Mouse (Mus musculus) kidney, embryonic 14.5 days (tissue): Measurements from ENCODE around the gene Ptpa. TPM values are rescaled to one million over a fixed set of nuclear protein-coding genes. Genes with fewer than 3 reads are reported as not detected.

Experiments
- ATAC-seq: fragments of 200-750 bp; cut with Nextera tagmentation; 2 replicates; pipeline ENCODE4 v1.8.0; 2017; ENCODE audit warnings: moderate number of reproducible peaks, mild to moderate bottlenecking, moderate TSS enrichment, moderate library complexity; ENCODE audit not compliant: low FRiP score, low TSS enrichment
- H3K27ac ChIP-seq: fragments of 300-500 bp; sonication (generic); 2 replicates; pipeline ENCODE4 v1.5.1; 2014; ENCODE audit warnings: low read depth, mild to moderate bottlenecking, low read length, moderate library complexity, mixed read lengths
- H3K27me3 ChIP-seq: fragments of 300-500 bp; sonication (generic); 2 replicates; pipeline ENCODE4 v1.6.1; 2014; ENCODE audit warnings: mild to moderate bottlenecking, low read length; ENCODE audit not compliant: control insufficient read depth, insufficient read depth
- H3K36me3 ChIP-seq: fragments of 300-500 bp; sonication (generic); 2 replicates; pipeline ENCODE4 v1.6.1; 2014; ENCODE audit warnings: low read length, mixed read lengths; ENCODE audit not compliant: control insufficient read depth, insufficient read depth
- H3K4me1 ChIP-seq: fragments of 300-500 bp; sonication (generic); 2 replicates; pipeline ENCODE4 v1.6.1; 2014; ENCODE audit warnings: low read length, mixed read lengths; ENCODE audit not compliant: control insufficient read depth, insufficient read depth
- H3K4me2 ChIP-seq: fragments of 300-500 bp; sonication (generic); replicated peaks from 2 replicates; pipeline ENCODE4 v1.6.1; 2014; ENCODE audit warnings: low read depth, mild to moderate bottlenecking, low read length
- H3K4me3 ChIP-seq: fragments of 300-500 bp; sonication (generic); 2 replicates; pipeline ENCODE4 v1.5.1; 2014; ENCODE audit warnings: mild to moderate bottlenecking, low read length
- H3K9ac ChIP-seq: fragments of 300-500 bp; sonication (generic); 2 replicates; pipeline ENCODE4 v1.6.1; 2014; ENCODE audit warnings: low read depth, mild to moderate bottlenecking, low read length, moderate library complexity
- H3K9me3 ChIP-seq: fragments of 300-500 bp; sonication (generic); 2 replicates; pipeline ENCODE4 v1.6.1; 2016; ENCODE audit warnings: low read length; ENCODE audit not compliant: control insufficient read depth
- WGBS: fragments of 180-500 bp; shearing (Covaris S2); extraction: QIAGEN DNeasy Blood & Tissue Kit; methylation state at CpG from one replicate; pipeline ENCODE4 v1.1.7; 2014; 5-methylcytosine and 5-hydroxymethylcytosine counted together
- polyA plus RNA-seq: library from polyadenylated mRNA; unstranded; fragments of >200 nt; fragmentation: Nextera tagmentation; extraction: Ambion mirVana; gene quantifications from 2 replicates; pipeline ENCODE4 v1.2.1, GENCODE M21; 2014

Ptpa gene
- polyA plus RNA-seq, 1 experiment from 2014 or later: 96.0 TPM

GRCm38 (mm10) chr2:30440211-30440700 is 24.4 kb downstream of the Ptpa start:
- peak overlapping the region; percentile 42; the same call in 1 of the 2 replicates for H3K9ac ChIP-seq

GRCm38 (mm10) chr2:30440701-30441517 is 25.1 kb downstream of the Ptpa start:
- peak; percentile 15 for ATAC-seq
- no peaks in the 10 kb centered on the region for H3K9me3 ChIP-seq
- peak overlapping the region; percentile 57 for H3K4me2 ChIP-seq
- 9% methylated on average over 12 of the region's 12 CpGs for WGBS
- H3K27me3 ChIP-seq: no peaks in the 10 kb centered on the region
- H3K4me1 ChIP-seq: peaks cover 62% of the 10 kb centered on the region
- peaks cover 59% of the 10 kb centered on the region for H3K36me3 ChIP-seq
- peak overlapping the region; percentile 100 for H3K27ac ChIP-seq
- peak overlapping the region; percentile 9; the same call in 1 of the 2 replicates for H3K4me3 ChIP-seq
- peak overlapping the region; percentile 50; the same call in 1 of the 2 replicates for H3K9ac ChIP-seq

More at GRCm38 (mm10) chr2:30440211-30440700, 24.4 kb downstream of the Ptpa start:
- H3K27me3 ChIP-seq: no peaks in the 10 kb centered on the region
- no peak overlapping the region for H3K4me3 ChIP-seq
- H3K36me3 ChIP-seq: peaks cover 56% of the 10 kb centered on the region
- 48% methylated on average over 3 of the region's 3 CpGs for WGBS
- peak overlapping the region; percentile 100 for H3K27ac ChIP-seq
- no peak overlapping the region for H3K4me2 ChIP-seq
- ATAC-seq: no peak
- H3K9me3 ChIP-seq: no peaks in the 10 kb centered on the region
- H3K4me1 ChIP-seq: peaks cover 55% of the 10 kb centered on the region

- Histone ChIP-seq H3K4me2 (peak overlapping the region; percentile 57), H3K9me3 (no peaks in the 10 kb centered on the region), H3K9ac (peak overlapping the region; percentile 66), H3K27me3 (no peaks in the 10 kb centered on the region), H3K4me3 (peak overlapping the region; percentile 28), H3K36me3 (peaks cover 63% of the 10 kb centered on the region), H3K4me1 (peaks cover 64% of the 10 kb centered on the region), H3K27ac (peak overlapping the region; percentile 100)
- peak; percentile 70 for ATAC-seq
- 3% methylated on average over 15 of the region's 15 CpGs for WGBS
Observed at GRCm38 (mm10) chr2:30441518-30442497, 26.0 kb downstream of the Ptpa start.

- H3K4me3 ChIP-seq: peak overlapping the region; percentile 28
- no peaks in the 10 kb centered on the region for H3K9me3 ChIP-seq
- H3K27ac ChIP-seq: peak overlapping the region; percentile 100
- H3K4me2 ChIP-seq: peak overlapping the region; percentile 57
- H3K36me3 ChIP-seq: peaks cover 64% of the 10 kb centered on the region
- no peaks in the 10 kb centered on the region for H3K27me3 ChIP-seq
- H3K4me1 ChIP-seq: peaks cover 64% of the 10 kb centered on the region
- peak overlapping the region; percentile 66 for H3K9ac ChIP-seq
- ATAC-seq: no peak
- WGBS: 43% methylated on average over 5 of the region's 5 CpGs
Observed at GRCm38 (mm10) chr2:30442498-30442890, 26.7 kb downstream of the Ptpa start.

- no peaks in the 10 kb centered on the region for H3K9me3 ChIP-seq
- H3K36me3 ChIP-seq: peaks cover 60% of the 10 kb centered on the region
- no peak overlapping the region for H3K4me2 ChIP-seq
- ATAC-seq: no peak
- no peaks in the 10 kb centered on the region for H3K27me3 ChIP-seq
- H3K4me1 ChIP-seq: peaks cover 64% of the 10 kb centered on the region
- no peak overlapping the region for H3K4me3 ChIP-seq
- peak overlapping the region; percentile 100 for H3K27ac ChIP-seq
- peak overlapping the region; percentile 66 for H3K9ac ChIP-seq
- WGBS: 29% methylated on average over 4 of the region's 4 CpGs
Observed at GRCm38 (mm10) chr2:30443281-30443680, 27.4 kb downstream of the Ptpa start.

- Histone ChIP-seq H3K4me3 (no peak overlapping the region), H3K9ac (0 out of 2 replicates have a peak overlapping the region, but pooled peaks have one; percentile 8), H3K4me2 (no peak overlapping the region), H3K4me1 (peaks cover 64% of the 10 kb centered on the region), H3K9me3 (no peaks in the 10 kb centered on the region), H3K36me3 (peaks cover 57% of the 10 kb centered on the region), H3K27ac (peak overlapping the region; percentile 100), H3K27me3 (no peaks in the 10 kb centered on the region)
- WGBS: 72% methylated on average over 5 of the region's 5 CpGs
- no peak for ATAC-seq
Observed at GRCm38 (mm10) chr2:30444006-30444405, 28.2 kb downstream of the Ptpa start.

- no peak for ATAC-seq
- H3K4me3 ChIP-seq: no peak overlapping the region
- peak overlapping the region; percentile 100 for H3K27ac ChIP-seq
- 0 out of 2 replicates have a peak overlapping the region, but pooled peaks have one; percentile 8 for H3K9ac ChIP-seq
- H3K4me1 ChIP-seq: peaks cover 63% of the 10 kb centered on the region
- H3K36me3 ChIP-seq: peaks cover 57% of the 10 kb centered on the region
- H3K27me3 ChIP-seq: no peaks in the 10 kb centered on the region
- H3K4me2 ChIP-seq: no peak overlapping the region
- H3K9me3 ChIP-seq: no peaks in the 10 kb centered on the region
Observed at GRCm38 (mm10) chr2:30444450-30444849, 28.6 kb downstream of the Ptpa start.

GRCm38 (mm10) chr2:30445312-30445711 is 29.5 kb downstream of the Ptpa start:
- Histone ChIP-seq H3K4me2 (peak overlapping the region; percentile 21), H3K9me3 (peaks cover 4% of the 10 kb centered on the region; the same call in 1 of the 2 replicates), H3K4me3 (no peak overlapping the region), H3K4me1 (peaks cover 54% of the 10 kb centered on the region), H3K36me3 (peaks cover 57% of the 10 kb centered on the region), H3K9ac (peak overlapping the region; percentile 42), H3K27me3 (no peaks in the 10 kb centered on the region), H3K27ac (peak overlapping the region; percentile 100)
- WGBS: 46% methylated on average over 2 of the region's 2 CpGs
- peak; percentile 76 for ATAC-seq
